Mouse (Mus musculus): ENCODE measurements around the gene Tnpo2. TPM values are rescaled to one million over a fixed set of nuclear protein-coding genes. Genes with fewer than 3 reads are reported as not detected.

Tnpo2 gene
- total RNA-seq, 2 experiments from 2014 or later = 163 to 179 TPM

DNA sequence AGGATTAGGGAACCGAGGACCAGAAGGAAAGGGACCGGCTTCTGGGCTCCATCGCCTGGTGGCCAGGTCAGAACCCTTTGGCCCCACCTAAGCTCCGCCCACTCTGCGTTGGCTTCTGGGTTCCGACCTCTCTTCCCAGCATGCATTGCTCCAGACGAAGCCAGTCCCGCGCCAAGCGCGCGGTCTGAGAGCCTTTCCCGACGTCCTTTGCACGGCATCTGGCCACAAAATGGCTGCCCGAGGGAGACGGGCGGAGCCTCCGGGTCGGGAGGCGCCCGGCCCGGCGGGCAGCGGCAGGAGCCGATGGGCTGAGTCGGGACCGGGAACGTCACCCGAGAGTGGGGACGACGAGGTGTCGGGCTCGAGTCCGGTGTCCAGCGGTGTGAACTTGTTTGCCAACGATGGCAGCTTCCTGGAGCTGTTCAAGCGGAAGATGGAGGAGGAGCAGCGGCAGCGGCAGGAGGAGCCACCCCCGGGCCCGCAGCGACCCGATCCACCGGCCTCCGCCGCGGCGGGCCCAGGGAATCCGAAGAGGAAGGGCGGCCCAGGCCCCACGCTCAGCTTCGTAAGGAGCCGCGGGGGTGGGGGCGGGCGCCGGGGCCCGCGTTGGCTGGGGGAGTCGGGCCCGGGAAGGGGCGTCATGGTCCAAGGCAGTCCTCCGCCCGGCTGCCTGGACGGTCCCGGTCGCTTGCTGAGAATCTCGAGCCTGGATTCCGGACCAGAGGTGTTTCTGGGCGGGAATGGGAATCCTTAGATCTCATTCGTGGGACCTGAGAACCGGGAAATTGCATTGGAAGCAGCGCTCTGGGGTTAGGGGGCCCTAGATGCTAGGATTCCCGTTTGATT lies 9.8 kb upstream of the Tnpo2 start, which contains the start of gene Trir:
Gene Trir (plus strand): TSS at position 154 of the 846 bp plus-strand sequence.
- peak; percentile 93 to 97 for DNase-seq (ENCODE audit: low spot score in 2 of 2)

DNA sequence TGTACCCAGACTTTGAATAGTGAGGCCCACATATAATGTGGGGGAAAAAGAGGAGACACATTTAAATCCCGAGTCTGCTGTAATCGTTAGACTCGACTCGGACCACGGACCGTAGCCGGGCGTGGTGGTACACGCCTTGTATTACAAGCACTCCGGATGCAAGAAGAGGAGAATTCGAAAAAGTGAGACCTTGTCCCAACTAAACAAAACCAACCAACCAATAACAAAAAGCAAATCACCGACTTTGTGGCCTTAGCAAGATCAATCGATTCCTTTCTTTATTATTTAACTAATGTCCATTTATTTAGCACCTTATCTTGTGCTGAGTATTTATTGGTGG lies 9.2 kb upstream of the Tnpo2 start:
- DNase-seq (ENCODE audit: low spot score in 2 of 2) = no peak

DNA sequence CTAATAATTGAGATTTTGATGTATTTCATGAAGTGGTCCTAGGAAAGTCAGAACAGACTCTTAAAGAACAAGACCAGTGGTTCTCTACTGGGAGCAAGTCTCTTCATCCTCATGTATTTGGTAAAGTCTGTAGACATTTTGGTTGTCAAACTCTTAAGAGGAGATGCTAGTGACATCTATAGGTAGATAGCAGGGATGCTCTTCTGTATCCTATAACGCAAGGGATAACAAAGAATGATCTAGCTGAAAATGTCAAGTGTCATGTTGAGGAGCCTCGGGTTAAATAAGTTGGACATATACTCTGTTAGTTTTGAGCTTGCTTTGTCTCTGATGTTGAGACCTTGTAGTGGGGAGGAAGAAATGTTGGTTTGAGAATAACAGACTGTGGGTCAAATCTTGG lies 8.8 kb upstream of the Tnpo2 start:
- no peak for DNase-seq (ENCODE audit: low spot score in 2 of 2)

DNA sequence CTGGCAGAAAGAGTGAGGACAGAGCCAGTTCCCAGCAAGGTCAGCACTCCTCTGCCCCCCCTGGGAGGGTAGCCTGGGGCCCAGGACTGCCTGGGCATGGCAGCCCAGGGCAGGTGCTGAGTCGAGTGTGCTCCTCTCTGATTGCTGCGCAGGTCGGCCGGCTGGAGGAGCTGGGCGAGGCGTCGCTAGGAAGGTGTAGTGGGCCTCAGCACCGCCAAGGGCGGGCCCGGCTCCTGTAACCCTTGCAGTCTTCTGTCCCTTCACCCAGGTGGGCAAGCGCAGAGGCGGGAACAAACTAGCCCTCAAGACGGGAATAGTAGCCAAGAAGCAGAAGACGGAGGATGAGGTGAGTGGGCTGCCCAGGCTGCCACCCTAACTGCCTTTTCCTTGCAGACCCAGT lies 7.4 kb upstream of the Tnpo2 start:
- no peak for DNase-seq (ENCODE audit: low spot score in 2 of 2)

DNA sequence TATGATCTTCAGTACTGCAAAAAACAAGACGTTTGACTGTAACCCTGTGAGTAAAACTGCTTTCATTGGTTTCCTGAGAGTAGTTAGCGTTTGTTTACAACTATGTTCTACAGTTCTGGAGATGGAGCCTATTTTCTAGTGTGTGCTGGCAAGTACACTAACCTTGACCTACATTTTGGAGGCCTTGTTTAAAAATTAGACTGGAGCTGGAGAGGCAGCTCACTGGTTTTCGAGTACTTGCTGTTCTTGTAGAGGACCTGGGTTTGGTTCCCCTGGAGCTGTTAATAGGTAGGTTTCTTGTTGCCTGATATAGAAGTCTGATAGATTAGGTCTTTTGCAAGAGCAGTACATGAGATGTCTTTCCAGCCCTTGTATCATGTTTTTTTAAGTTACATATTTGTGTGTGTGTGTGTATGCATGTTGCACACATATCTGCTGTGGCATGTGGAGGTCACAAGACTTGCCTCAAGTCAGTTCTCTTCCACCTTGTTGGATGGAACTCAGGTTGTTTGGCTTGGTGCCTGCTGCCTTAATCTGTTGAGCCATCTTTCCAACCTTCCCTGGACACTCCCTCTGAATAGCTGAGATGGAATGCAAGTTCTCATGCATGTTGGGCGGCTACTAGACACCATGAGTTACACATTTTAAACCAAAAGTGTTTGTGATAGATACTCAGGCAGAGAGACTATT lies 3.9 kb upstream of the Tnpo2 start:
- no peak for DNase-seq (ENCODE audit: low spot score in 2 of 2)

DNA sequence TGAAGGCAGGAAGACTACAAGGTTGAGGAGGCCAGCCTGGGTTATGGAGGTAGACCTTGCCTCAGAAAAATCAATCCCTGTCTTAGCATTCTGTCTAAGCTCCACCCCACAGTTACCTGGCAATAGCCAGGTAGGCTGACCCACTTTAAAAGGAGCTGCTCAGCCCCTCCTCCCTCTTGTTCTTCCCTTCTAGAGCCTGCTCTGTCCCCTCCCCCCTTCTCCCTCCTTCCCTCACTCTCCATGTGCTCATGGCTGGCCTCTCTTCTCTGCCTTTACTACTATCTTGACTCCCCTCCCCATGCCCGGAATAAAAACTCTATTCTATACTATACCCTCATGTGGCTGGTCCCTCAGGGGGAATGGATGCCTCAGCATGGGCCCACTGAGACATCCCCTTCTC lies 2.8 kb upstream of the Tnpo2 start:
- DNase-seq (ENCODE audit: low spot score in 2 of 2) = no peak

DNA sequence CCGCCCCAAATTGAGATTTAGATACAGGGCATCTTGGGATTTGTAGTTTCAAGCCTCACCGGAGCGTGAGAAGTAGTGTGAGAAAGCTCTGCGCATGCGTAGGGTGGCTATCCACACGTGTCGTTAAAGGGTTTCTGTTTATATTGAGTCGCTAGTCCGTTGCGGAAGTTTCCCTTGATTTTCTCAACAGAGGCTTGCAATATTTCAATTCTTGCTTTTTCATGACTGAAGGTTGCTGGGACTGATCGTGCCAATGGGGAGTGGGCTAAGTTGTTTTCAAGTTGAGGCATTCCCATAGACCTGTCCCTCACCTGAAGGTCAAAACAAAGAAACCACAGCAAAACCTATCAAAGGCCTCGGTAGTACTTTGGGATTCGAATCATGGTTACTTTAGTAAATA lies 2.0 kb upstream of the Tnpo2 start:
- DNase-seq (ENCODE audit: low spot score in 2 of 2) = peak in 1 of 2 experiments; percentile 77

DNA sequence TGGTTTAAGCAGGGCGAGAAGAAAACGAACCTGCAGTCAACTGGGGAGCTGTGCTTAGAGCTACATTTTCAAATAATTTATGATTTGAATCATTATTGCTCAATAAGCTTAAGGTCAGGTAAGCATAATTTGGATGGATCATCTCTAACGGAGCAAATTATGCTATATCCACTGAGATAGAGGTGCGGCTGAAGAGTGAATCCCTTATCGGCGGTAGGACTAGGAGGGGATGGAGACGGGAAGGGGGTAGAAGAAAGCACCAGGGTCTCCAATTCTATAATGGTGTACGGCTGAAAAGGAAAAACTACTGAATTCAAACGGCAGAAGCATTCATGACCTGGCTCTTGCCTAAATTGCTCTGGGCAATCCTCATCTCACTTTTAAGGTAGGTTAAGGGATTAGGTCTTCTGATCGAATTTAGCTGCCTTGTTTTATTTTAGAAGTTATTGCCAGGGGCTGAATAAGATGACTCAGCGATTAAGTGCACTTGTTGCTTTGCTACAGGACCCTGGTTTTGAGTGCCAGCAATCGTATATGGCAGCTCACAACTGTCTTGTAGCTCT lies 1.5 kb upstream of the Tnpo2 start:
- DNase-seq (ENCODE audit: low spot score in 2 of 2) = no peak

DNA sequence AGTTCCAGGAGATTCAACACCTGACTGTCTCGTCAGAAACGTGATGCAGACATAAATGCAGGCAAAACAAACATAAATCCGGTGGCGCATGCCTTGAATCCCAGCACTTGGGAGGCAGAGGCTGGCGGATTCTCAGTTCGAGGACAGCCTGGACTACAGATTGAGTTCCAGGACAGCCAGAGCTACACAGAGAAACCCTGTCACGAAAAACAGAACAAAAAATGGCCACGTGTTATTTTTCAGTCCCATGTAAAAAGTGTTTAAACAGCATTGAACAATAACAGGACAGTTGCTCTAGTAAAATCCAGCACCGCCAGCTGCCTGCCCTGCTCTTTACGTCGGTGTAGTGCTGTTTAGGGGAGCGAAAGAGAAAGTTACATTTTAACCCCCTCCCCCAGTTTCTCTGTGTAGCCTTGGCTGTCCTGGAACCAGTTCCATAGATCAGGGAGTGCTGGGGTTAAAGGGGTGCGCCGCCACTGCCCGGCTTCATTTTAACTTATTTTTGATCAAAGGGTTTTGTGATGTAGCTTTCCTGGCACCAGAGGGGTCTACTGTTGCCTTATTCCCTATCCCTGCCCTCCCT lies 896 bp upstream of the Tnpo2 start:
- DNase-seq (ENCODE audit: low spot score in 2 of 2) = no peak

DNA sequence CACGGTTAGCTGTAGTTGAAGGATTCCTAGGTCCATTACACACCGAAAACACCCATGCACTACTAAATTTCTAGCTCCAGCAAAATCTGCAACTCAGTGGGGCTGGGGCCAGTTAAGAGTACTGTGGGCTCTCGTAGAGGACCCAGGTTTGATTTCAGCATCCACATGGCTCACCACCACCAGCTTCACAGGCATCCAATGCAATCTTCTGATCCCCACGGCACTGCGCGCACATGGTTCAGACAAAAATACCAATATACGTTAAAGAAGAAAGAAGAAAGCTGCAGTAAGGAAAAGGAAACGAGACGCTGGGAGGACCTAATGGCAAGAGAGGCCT lies 366 bp upstream of the Tnpo2 start:
- no peak for DNase-seq (ENCODE audit: low spot score in 2 of 2)

DNA sequence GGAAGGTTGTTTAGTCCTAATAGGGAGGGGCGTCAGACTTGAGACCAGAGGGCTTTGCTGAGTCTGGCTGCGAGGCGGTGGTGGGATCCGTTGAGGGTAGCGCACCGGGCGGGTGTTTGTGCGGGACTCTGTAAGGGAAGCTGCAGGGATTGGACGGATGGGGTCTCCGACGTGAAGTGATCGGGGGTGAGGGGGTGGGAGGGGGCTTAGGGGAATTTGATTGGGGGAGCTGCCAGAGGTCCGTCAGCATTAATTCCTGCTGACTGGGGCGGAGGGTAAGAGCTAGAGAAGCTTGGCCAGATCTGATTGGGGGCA lies 608 bp downstream of the Tnpo2 start:
- DNase-seq (ENCODE audit: low spot score in 2 of 2) = no peak

DNA sequence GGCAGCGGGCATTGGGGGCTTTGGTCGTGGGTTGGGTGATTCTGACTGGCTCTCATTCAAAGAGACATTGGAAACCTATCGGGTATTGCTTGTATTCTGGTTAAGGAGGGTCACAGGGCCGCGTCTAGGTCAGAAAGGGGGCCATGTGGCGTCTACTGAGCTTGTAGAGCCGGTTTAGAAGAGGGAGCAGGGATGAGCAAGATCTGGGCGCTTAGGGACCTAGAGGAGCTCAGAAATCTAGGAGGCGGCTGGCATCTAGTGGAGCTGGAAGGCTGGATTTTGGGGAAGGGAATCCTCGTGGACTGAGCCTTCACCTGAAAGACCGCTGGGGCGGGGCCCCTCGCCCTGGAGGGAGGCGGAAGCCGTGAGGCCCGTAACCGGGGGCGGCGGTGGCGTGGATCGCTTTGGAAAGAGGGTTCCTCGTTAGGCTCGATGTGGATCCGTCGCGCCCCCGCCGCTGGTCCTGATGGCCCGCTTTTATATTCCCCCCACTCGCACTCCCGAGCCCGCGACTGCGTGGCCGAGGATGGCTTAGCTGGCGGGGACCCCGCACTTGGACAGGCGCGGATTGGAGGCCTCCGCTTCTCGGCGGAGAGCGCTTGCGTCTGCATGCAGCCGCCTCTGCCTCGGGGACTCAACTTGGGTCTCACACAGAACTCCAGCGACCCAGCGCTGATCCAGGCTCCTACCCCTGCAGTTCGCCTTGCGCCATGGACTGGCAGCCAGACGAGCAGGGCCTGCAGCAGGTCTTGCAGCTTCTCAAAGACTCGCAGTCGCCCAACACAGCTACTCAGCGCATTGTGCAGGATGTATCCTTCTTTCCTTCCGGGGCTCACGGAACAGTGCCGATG lies 1.2 kb downstream of the Tnpo2 start:
- DNase-seq (ENCODE audit: low spot score in 2 of 2) = peak; percentile 51 to 60

DNA sequence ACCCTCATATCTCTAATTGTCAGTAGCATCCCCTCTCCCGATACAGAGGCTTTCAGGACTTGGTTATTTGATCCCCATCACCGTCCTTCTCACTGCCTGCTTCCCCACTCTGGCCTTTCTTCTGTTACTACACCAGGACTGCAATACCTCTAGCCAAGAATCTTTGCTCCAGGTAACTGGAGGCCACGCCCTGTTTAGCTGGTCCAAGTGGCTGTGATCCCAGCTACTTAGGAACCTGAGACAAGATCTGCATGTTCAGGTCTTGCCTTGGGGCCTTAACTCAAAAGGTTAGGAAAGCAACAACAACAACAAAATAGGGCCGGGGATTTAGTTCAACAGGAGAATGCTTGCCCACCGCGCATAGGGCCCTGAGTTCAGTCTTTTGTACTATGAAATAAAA lies 6.9 kb downstream of the Tnpo2 start:
- no peak for DNase-seq (ENCODE audit: low spot score in 2 of 2)

DNA sequence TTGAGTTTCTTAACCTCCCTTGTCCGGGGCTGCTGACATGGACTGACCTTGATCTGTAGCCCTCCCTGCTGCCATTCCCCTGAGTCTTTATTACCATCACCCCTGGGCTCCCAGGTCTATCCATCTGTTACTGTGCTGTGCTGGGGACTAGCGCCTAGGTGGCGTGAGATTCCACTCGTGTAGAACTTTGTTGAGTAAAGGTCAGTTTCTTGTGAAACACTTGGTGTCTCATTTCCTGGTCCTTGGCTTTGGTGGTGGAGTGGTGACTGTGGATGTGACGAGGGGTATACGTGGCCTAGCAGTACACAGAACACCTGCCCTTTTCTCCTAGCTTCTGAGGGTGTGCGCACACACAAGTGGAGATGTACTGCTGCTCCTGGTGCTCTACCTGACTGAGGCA lies 20.7 kb downstream of the Tnpo2 start:
- DNase-seq (ENCODE audit: low spot score in 2 of 2) = no peak

DNA sequence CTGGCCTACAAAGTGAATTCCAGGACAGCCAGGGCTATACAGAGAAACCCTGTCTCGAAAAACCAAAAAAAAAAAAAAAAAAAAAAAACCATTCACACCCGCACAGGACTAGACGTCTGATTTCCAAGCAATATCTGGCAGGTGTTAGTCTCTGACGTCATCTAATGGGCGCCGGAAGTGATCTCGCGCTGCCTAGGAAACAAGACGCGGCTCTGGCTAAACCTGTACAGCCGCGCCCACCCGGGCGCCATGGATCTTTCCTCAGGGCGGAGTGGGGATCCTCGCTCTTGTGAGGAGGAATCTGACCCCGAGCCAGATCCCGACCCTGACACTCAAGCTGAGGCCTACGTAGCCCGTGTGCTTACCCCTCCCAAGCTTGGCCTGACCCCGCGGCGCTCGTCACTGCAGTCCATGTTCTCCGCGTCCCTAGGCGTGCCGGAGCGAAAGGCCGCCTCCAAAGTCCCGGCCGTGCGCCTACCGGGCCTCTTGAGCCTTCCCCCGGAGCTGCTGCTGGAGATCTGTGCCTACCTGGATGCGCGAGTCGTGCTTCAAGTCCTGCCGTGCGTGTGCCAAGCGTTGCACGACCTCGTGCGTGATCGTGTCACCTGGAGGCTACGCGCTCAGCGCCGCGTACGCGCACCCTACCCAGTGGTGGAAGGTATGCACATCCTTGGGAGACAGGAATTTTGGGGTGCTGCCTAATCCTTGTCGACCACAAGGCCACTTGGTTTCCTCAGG lies 23.3 kb downstream of the Tnpo2 start, which contains the start of gene Fbxw9:
Gene Fbxw9 (plus strand): TSS at position 177 of the 738 bp plus-strand sequence.
- DNase-seq (ENCODE audit: low spot score in 2 of 2) = peak; percentile 87 to 97

DNA sequence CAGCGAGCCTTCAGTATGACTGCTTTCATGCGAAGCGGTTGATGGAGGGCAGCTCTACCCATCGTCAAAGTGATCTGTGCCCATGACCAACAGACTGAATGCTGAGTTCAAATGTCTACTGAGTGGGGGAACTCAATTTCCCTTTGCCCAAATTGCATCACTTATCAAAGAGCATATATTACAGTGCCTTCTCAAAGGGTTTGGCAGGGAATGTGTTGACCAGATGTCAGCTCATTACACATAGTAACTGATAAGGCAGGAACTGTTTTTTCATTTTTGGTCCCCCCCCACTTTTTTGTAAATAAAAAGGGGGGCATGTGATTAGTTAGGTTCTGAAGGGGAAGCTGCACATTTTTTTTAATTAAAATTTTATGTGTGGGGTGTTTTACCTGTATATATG lies 25.9 kb downstream of the Tnpo2 start:
- DNase-seq (ENCODE audit: low spot score in 2 of 2) = no peak

DNA sequence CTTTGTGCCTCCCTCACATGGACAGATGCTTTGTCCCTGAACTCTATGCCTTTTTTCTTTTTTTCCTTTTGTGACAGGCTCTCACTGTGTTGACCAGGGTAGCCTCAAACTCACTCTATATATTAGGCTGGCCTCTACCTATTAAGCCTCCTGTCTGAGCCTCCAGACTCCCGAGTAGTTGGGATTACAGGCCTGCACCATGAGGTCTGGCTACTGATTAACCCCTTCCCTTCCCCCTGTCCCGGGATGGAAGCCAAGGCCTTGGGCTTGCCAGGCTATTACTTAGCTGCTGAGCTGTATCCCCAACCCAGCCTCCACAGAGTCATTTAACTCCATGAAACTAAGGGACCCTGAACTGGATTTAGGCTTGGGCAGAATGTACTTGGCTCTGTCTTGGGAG lies 28.5 kb downstream of the Tnpo2 start:
- DNase-seq (ENCODE audit: low spot score in 2 of 2) = no peak

DNA sequence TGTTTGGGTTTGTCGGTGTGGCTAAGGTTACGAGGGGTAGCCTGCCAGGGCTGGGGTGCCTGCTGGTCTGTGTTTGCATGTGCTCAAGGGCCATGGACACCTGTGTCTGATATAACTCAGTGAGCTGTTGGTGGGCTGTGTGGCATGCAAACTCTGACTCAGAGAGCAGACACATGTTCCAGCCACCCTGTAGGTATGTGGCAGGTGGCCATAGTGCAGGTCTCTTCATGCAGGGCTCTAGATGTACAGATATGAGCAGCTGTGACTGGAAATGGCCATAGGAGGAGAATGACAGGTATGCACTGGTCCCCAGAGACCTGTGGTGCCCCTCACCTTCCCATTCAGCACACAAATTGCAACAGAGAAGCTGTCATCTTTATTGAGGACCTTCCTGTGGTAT lies 30.4 kb downstream of the Tnpo2 start:
- no peak for DNase-seq (ENCODE audit: low spot score in 2 of 2)

DNA sequence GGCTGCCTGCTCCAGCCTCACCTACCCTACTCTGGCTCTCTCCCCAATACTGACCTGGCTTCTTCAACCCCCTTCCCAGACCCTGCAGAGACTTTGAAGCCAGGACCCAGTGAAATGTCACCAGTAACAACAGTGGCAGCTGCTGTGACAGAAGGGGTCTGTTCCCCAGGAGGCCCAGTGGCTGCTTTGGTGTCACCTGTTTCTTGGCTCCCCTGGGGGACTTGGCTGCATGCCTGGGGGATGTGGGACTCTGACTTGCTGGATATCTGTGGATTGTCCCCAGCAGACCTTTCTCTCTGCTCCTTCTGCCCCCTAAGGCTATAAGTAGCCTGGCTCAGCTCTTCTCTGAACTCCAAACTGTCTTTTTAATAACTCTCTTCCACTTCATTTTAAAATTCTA lies 31.3 kb downstream of the Tnpo2 start, which contains the start of gene Gm5741:
Gene Gm5741 (minus strand): TSS at position 1 of the 400 bp plus-strand sequence.
- no peak for DNase-seq (ENCODE audit: low spot score in 2 of 2)

DNA sequence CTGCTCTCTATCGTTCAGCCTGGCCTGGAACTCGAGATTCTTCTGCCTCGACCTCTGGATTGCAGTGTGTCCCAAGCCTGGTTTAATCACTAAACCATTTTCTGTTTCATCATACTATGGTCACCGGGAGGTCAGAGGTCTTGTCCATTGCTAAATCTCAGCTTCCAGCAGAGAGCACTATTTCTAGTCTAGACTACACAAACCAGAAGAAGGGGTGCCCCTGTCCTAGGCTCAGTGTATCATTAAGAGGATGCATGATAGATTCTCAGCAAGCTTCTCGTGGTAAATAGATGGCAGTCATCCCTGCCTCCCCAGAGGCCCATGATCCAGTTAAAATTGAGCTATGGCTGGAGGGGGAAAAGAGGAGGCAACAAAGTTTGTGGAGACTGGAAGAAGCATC lies 34.3 kb downstream of the Tnpo2 start:
- DNase-seq (ENCODE audit: low spot score in 2 of 2) = no peak

Measured in layer of hippocampus, adult 18-20 months (tissue).